Mouse (Mus musculus): ENCODE measurements around the gene Kcnd3. TPM values are rescaled to one million over a fixed set of nuclear protein-coding genes. Genes with fewer than 3 reads are reported as not detected.
A peak's percentile ranks its signal among the peaks of the same experiment; 100 is the strongest.

Kcnd3 gene
- polyA plus RNA-seq, 1 experiment from 2014 or later, result 8.4 TPM

DNA sequence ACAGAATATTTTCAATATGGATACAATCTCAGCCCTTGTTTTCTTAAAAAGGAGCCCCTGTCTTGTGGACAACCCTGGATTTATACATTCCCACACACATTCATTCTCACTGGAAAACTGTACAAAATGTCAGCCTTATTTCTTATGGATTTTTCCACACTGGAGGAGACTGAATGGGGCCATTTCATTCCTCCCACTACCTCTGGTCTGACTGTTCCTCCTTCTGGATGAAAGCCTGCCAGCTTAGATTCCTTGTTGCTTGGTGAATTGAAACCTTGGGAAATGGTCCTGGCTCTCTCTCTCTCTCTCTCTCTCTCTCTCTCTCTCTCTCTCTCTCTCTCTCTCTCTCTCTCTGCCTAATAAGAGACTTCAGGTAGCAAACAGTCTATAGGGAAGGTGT lies 260.7 kb downstream of the Kcnd3 start:
- H3K27me3 ChIP-seq, result no peaks in the 10 kb centered on the region
- H3K9ac ChIP-seq (replicated peaks), result no peak overlapping the region
- ATAC-seq (replicated peaks), result no peak
- no peak overlapping the region for H3K4me2 ChIP-seq (replicated peaks)
- no peaks in the 10 kb centered on the region for H3K36me3 ChIP-seq
- peaks cover 8% of the 10 kb centered on the region for H3K4me1 ChIP-seq
- H3K4me3 ChIP-seq, result no peak overlapping the region
- no peaks in the 10 kb centered on the region for H3K9me3 ChIP-seq
- no peak overlapping the region for H3K27ac ChIP-seq (replicated peaks)

DNA sequence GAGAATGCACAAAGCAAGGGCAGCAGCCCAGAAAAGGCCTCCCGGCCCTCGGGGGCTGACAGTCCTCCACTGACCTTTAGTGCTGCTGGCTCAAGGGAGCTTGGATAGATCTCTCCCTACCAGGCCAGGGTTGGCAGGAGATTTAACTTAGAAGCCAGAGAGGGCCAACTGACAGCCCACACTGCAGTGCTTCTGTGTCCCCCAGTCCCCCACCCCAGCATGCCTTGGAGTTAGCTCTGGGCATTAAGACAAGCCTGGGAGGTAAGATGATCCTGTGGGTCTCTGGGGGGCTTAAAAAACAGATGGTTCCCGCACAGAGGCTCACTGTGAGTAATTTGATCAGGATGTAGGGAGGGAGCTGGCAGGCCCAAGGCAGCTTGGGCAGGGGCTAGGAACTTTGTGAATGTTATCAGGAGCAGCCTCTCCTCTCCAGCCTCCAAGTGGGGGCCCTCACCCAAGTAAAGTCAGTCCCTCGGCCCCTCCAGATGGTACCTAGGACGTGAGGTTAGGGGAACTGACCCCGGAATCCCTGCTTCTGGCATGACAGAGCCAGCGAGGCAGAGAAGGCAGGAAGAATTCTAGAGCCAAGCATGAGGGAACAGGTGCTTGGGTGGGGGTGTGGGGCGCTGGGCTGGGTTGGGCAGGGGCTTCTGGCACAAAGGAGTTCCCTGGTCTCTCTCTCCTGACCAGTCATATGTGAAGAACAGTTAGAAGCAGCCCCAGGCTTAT lies 262.1 kb downstream of the Kcnd3 start:
- ATAC-seq (replicated peaks), result 0 out of 2 replicates have a peak, but pooled peaks have one; percentile 9
- Histone ChIP-seq H3K27ac (replicated peaks) (no peak overlapping the region), H3K4me3 (no peak overlapping the region), H3K36me3 (no peaks in the 10 kb centered on the region), H3K9me3 (no peaks in the 10 kb centered on the region), H3K4me1 (peaks cover 15% of the 10 kb centered on the region), H3K4me2 (replicated peaks) (no peak overlapping the region), H3K27me3 (no peaks in the 10 kb centered on the region), H3K9ac (replicated peaks) (no peak overlapping the region)
- WGBS, result 22% methylated on average over 8 of the region's 8 CpGs

DNA sequence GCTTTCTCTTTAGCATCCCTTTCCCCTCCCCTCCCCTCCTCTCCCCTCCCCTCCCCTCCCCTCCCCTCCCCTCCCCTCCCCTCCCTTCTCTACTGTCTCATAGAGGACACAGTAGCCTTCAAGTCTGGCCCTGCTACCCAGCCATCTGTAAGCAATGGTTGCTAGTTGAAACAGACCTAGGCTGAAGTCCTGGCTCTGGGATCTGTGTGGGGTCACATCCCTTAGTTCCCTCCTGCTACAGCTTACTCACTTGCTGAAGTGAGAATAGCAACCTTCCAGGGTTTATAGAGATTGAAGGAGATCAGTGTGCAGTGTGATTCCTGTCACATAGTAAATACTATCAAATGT lies 262.7 kb downstream of the Kcnd3 start:
- H3K27ac ChIP-seq (replicated peaks), result no peak overlapping the region
- H3K27me3 ChIP-seq, result no peaks in the 10 kb centered on the region
- H3K4me3 ChIP-seq, result no peak overlapping the region
- ATAC-seq (replicated peaks), result no peak
- H3K9me3 ChIP-seq, result no peaks in the 10 kb centered on the region
- no peaks in the 10 kb centered on the region for H3K36me3 ChIP-seq
- peaks cover 15% of the 10 kb centered on the region for H3K4me1 ChIP-seq
- no peak overlapping the region for H3K9ac ChIP-seq (replicated peaks)
- no peak overlapping the region for H3K4me2 ChIP-seq (replicated peaks)

DNA sequence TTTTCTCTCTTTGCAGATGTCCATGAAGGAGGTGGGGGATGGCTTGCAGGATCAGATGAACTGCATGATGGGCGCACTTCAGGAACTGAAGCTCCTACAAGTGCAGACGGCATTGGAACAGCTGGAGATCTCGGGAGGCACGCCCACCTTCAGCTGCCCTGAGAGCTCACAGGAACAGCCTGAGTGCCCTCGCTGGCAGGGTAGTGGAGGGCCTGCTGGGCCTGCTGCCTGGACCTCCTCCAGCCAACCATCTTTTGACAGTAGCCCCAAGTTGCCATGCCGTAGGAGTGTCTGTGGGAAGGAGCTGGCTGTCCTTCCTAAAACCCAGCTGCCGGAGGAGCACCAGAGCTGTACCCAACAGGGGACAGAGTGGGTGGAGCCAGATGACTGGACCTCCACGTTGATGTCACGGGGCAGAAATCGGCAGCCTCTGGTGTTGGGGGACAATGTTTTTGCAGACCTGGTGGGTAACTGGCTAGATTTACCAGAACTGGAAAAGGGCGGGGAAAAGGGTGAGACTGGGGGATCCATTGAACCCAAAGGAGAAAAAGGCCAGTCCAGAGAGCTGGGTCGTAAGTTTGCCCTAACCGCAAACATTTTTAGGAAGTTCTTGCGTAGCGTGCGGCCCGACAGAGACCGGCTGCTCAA lies 264.3 kb downstream of the Kcnd3 start:
- no peak overlapping the region for H3K27ac ChIP-seq (replicated peaks)
- H3K9ac ChIP-seq (replicated peaks), result no peak overlapping the region
- no peak overlapping the region for H3K4me2 ChIP-seq (replicated peaks)
- no peaks in the 10 kb centered on the region for H3K9me3 ChIP-seq
- ATAC-seq (replicated peaks), result no peak
- no peaks in the 10 kb centered on the region for H3K36me3 ChIP-seq
- no peak overlapping the region for H3K4me3 ChIP-seq
- no peaks in the 10 kb centered on the region for H3K27me3 ChIP-seq
- WGBS, result 64% methylated on average over 18 of the region's 18 CpGs
- H3K4me1 ChIP-seq, result peaks cover 7% of the 10 kb centered on the region

DNA sequence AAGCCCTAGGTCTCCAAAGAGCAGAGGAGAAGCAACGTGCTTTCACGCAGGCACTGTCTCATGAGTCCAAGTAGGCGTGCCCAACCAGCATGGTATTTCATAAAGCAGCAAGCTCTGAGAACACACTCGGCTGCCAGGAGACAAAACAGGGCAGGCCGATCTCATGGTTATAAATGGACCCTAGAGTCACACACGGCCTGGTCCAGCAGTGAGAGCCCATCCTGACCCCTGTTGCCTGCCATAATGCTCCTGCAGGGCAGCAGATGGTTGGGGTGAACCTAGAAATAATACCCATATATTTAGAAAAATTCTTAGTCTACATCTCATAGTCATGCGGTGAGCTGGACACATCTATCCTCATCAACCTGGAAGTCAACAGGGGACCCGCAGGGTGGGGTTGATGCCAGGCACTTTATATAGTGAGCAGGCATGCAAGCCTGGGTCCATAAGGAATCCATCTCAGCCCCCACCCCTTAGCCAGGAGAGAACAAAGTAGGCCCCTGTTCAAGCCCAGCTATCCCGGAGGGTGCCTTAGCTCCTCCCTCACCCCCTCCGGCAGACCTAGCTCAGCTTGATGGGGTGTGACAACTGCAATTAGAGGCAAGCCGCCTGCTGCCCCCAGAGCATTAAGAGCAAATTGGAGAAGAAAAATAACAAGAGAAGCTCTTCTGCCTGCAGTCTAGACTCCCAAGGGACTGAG lies 265.9 kb downstream of the Kcnd3 start:
- WGBS, result 63% methylated on average over 11 of the region's 11 CpGs
- H3K4me2 ChIP-seq (replicated peaks), result no peak overlapping the region
- H3K27me3 ChIP-seq, result no peaks in the 10 kb centered on the region
- H3K4me3 ChIP-seq, result no peak overlapping the region
- ATAC-seq (replicated peaks), result peak; percentile 64
- H3K4me1 ChIP-seq, result peaks cover 7% of the 10 kb centered on the region
- H3K9ac ChIP-seq (replicated peaks), result no peak overlapping the region
- H3K36me3 ChIP-seq, result no peaks in the 10 kb centered on the region
- H3K9me3 ChIP-seq, result no peaks in the 10 kb centered on the region
- no peak overlapping the region for H3K27ac ChIP-seq (replicated peaks)

DNA sequence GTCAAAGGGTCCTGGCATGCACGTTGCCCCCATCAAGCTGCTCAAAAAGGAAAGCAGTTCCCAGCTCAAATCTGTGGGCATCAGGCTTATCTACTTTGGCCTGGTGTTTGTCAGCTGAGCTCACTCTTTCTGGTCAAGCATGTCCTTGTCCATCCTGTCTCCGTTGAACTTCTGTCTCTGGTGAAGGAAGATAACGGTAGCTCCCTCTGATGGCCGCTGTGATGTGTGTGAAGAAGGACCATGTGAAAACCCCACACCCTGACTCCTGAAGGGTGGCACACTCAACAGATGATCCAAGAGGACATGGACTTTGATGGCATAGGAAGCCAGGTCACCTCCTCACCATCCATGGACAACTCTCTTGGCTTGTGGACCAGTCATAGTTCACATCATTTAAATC lies 266.6 kb downstream of the Kcnd3 start:
- no peak for ATAC-seq (replicated peaks)
- Histone ChIP-seq H3K4me1 (peaks cover 7% of the 10 kb centered on the region), H3K4me3 (no peak overlapping the region), H3K4me2 (replicated peaks) (no peak overlapping the region), H3K9ac (replicated peaks) (no peak overlapping the region), H3K27ac (replicated peaks) (no peak overlapping the region), H3K27me3 (no peaks in the 10 kb centered on the region), H3K36me3 (no peaks in the 10 kb centered on the region), H3K9me3 (no peaks in the 10 kb centered on the region)
- WGBS, result 63% methylated on average over 4 of the region's 4 CpGs

DNA sequence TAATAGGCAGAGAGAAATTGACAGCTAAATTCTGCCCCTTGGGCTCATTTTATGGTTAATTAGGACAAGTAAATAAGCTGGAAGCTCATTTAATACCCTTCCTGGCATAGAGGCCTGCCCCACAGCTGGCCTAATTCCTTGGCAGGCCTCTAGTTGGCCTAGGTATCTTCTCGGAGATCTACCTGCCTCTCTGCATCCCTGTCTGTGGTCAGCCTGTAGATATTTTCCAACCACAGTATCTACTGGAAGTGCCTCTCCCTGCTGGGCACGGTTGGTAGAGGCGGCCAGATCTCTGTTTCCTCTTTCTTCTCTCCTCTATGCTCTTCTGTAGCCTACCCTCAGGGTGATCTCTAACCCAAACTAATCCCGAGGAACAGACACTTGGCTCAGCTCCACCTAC lies 267.8 kb downstream of the Kcnd3 start:
- Histone ChIP-seq H3K9ac (replicated peaks) (no peak overlapping the region), H3K27me3 (no peaks in the 10 kb centered on the region), H3K4me3 (no peak overlapping the region), H3K9me3 (no peaks in the 10 kb centered on the region), H3K4me2 (replicated peaks) (no peak overlapping the region), H3K36me3 (no peaks in the 10 kb centered on the region), H3K4me1 (peaks cover 7% of the 10 kb centered on the region), H3K27ac (replicated peaks) (no peak overlapping the region)
- 63% methylated on average over 4 of the region's 4 CpGs for whole genome bisulfite sequencing
- ATAC-seq (replicated peaks), result no peak

DNA sequence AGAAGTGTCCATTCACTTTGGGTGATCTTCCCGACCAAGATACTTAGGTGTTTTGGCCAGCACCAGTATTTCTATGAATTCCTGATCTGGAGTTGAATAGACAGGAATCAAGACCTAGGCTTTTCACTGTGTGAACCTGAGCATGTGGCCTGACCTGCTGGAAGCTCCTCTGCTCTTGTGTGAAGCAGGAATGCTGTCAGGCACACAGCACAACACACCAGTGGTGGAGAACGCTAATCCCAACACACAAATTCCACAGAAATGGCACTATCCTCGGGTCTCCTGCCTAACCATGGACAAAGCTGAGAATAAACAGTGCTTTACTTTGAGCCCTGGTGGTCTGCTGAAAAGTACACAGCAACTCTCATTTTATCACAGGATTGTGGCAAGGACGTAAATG lies 268.4 kb downstream of the Kcnd3 start:
- Histone ChIP-seq H3K36me3 (no peaks in the 10 kb centered on the region), H3K4me3 (no peak overlapping the region), H3K9me3 (no peaks in the 10 kb centered on the region), H3K4me1 (peaks cover 7% of the 10 kb centered on the region), H3K9ac (replicated peaks) (no peak overlapping the region), H3K27me3 (no peaks in the 10 kb centered on the region), H3K4me2 (replicated peaks) (no peak overlapping the region), H3K27ac (replicated peaks) (no peak overlapping the region)
- no peak for ATAC-seq (replicated peaks)
- WGBS, result 79% methylated on average over 4 of the region's 4 CpGs

DNA sequence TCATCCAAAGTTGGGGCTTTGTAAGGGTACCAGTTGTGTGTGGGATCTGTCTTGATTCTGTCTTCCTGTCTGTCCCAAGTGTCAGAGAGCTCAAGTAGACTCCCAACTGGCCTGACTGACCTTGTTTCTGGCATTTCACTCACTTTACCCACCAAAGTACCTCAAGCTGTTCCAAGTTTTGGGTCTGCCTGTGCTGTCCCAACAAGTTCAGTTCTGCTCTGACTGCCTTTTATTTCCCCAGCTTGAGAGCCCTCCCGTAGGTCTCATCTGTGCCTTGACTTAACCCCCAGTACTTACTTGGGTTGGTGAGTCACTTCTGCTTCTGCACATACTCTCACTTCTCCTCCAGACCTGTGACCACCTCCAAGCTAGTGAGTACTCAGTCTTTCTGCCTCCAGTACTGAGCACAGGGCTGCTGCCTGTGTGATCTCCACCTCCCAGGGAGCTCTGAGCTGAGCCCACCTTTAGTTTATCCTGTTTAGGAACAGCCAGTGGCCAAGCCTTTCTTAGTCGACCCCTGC lies 269.6 kb downstream of the Kcnd3 start:
- no peak overlapping the region for H3K4me2 ChIP-seq (replicated peaks)
- ATAC-seq (replicated peaks), result no peak
- H3K27ac ChIP-seq (replicated peaks), result no peak overlapping the region
- 73% methylated on average over 2 of the region's 2 CpGs for WGBS
- no peaks in the 10 kb centered on the region for H3K9me3 ChIP-seq
- H3K9ac ChIP-seq (replicated peaks), result no peak overlapping the region
- H3K36me3 ChIP-seq, result no peaks in the 10 kb centered on the region
- peaks cover 7% of the 10 kb centered on the region for H3K4me1 ChIP-seq
- no peaks in the 10 kb centered on the region for H3K27me3 ChIP-seq
- no peak overlapping the region for H3K4me3 ChIP-seq

DNA sequence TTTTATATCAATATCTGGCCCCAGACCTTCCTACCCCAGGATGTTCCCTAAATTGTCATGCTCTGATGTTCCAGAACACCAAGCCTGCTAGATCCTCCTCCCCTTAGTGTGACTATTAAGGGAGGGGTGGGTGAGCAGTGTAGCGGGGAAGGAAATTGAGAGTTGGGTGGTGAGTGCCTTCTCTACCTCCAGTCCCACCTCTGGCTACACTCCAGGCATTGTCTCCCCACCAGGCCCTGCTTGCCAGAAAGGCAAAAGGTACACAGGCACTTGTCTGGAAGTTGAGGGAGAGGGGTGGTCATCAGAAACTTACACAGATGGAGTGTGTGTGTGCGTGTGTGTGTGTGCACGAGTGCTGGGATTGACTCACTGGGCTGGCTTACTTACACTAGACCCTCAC lies 270.4 kb downstream of the Kcnd3 start:
- no peaks in the 10 kb centered on the region for H3K9me3 ChIP-seq
- peaks cover 7% of the 10 kb centered on the region for H3K4me1 ChIP-seq
- H3K4me3 ChIP-seq, result no peak overlapping the region
- no peaks in the 10 kb centered on the region for H3K36me3 ChIP-seq
- no peak overlapping the region for H3K9ac ChIP-seq (replicated peaks)
- H3K4me2 ChIP-seq (replicated peaks), result no peak overlapping the region
- H3K27ac ChIP-seq (replicated peaks), result no peak overlapping the region
- H3K27me3 ChIP-seq, result no peaks in the 10 kb centered on the region
- no peak for ATAC-seq (replicated peaks)
- WGBS, result 98% methylated on average over 3 of the region's 3 CpGs
